Mouse (Mus musculus) left cerebral cortex, postnatal 10 days (tissue): ENCODE measurements at regions not wholly inside any gene's neighbourhood (a gene's known extent, or its start where the extent isn't known, plus 50 kb on each side); places are given as distances from the start of the nearest gene placed in this dataset.

Source experiments
- DNase-seq, 2 experiments: peaks; one replicate each; pipeline ENCODE4 v3.0.0; 2021 to 2022; ENCODE audit warnings: low spot score in 2 of 2, mixed read lengths in 1 of 2; ENCODE audit errors: extremely low spot score in 1 of 2
- intact Hi-C: fragments of 180-260 bp; cut with DNase I; formaldehyde crosslinking; loops from one replicate; pipeline ENCODE4 v1.15.1; 2025

- intact Hi-C loops: no loop called here
- DNase-seq: no peak
These were observed 87.1 kb upstream of the Gm10260 start for GRCm38 (mm10) chr13:97847561-97847960.

GRCm38 (mm10) chr13:97845148-97845547 lies 84.7 kb upstream of the Gm10260 start:
- intact Hi-C loops: no loop called here
- DNase-seq: no peak

GRCm38 (mm10) chr13:97842801-97843200 lies 82.4 kb upstream of the Gm10260 start:
- intact Hi-C loops: no loop called here
- DNase-seq: no peak

GRCm38 (mm10) chr13:97841503-97841902 lies 81.1 kb upstream of the Gm10260 start:
- DNase-seq: no peak
- intact Hi-C loops: no loop called here

- DNase-seq: no peak
- intact Hi-C loops: no loop called here
These were observed 79.3 kb upstream of the Gm10260 start for GRCm38 (mm10) chr13:97839617-97840308.

GRCm38 (mm10) chr13:97837443-97838000 lies 77.1 kb upstream of the Gm10260 start:
- intact Hi-C loops: no loop called here
- peak in 1 of 2 experiments; percentile 48 for DNase-seq

GRCm38 (mm10) chr13:97832448-97832847 lies 72.0 kb upstream of the Gm10260 start:
- DNase-seq: no peak

GRCm38 (mm10) chr13:97831839-97832238 lies 71.4 kb upstream of the Gm10260 start:
- intact Hi-C loops: no loop called here
- no peak for DNase-seq

More at GRCm38 (mm10) chr13:97832448-97832847, 72.0 kb upstream of the Gm10260 start:
- intact Hi-C loops: no loop called here

GRCm38 (mm10) chr13:97829558-97829957 lies 69.1 kb upstream of the Gm10260 start:
- intact Hi-C loops: no loop called here
- DNase-seq: no peak

- intact Hi-C loops: no loop called here
- no peak for DNase-seq
These were observed 65.6 kb upstream of the Gm10260 start for GRCm38 (mm10) chr13:97825801-97826576.

- DNase-seq: no peak
- intact Hi-C loops: no loop called here
These were observed 64.9 kb upstream of the Gm10260 start for GRCm38 (mm10) chr13:97825361-97825760.

- peak; percentile 35 to 46 for DNase-seq
- intact Hi-C loops: no loop called here
These were observed 63.8 kb upstream of the Gm10260 start for GRCm38 (mm10) chr13:97824071-97824716.

- intact Hi-C loops: no loop called here
- no peak for DNase-seq
These were observed 61.2 kb upstream of the Gm10260 start for GRCm38 (mm10) chr13:97821630-97822029.

GRCm38 (mm10) chr13:97821011-97821410 lies 60.6 kb upstream of the Gm10260 start:
- intact Hi-C loops: no loop called here
- no peak for DNase-seq

- intact Hi-C loops: no loop called here
- no peak for DNase-seq
These were observed 60.0 kb upstream of the Gm10260 start for GRCm38 (mm10) chr13:97820401-97820800.

- intact Hi-C loops: no loop called here
These were observed 58.6 kb upstream of the Gm10260 start for GRCm38 (mm10) chr13:97819036-97819435.

GRCm38 (mm10) chr13:97816923-97817322 lies 56.5 kb upstream of the Gm10260 start:
- intact Hi-C loops: no loop called here

More at GRCm38 (mm10) chr13:97819036-97819435, 58.6 kb upstream of the Gm10260 start:
- DNase-seq: no peak

More at GRCm38 (mm10) chr13:97816923-97817322, 56.5 kb upstream of the Gm10260 start:
- DNase-seq: no peak
